Mouse (Mus musculus): ENCODE measurements around the gene Olfr670.
"Not testable (repeated sequence)": the region's sequence is repeated elsewhere in the genome, so short reads cannot be mapped to it uniquely, and the experiment has no call there.

Gene Olfr670

GRCm38 (mm10) chr7:104962520-104962919, at the start of gene Olfr670:
Olfr670 (minus strand) TSS chr7:104962620.
- DNase-seq (ENCODE audit: low read depth, low spot score) = no peak

GRCm38 (mm10) chr7:105001929-105002328, 39.5 kb upstream of the Olfr670 start, which contains the start of gene Olfr672:
Olfr672 (minus strand) TSS chr7:105002029.
- DNase-seq (ENCODE audit: low read depth, low spot score) = no peak

- DNase-seq (ENCODE audit: low read depth, low spot score) = no peak
These were observed 16.6 kb upstream of the Olfr670 start, which contains the start of gene Olfr671 for GRCm38 (mm10) chr7:104979026-104979425. Olfr671 (minus strand) TSS chr7:104979126.

- not testable (repeated sequence) for DNase-seq (ENCODE audit: low read depth, low spot score)
These were observed 10.1 kb upstream of the Olfr670 start for GRCm38 (mm10) chr7:104972507-104972906.

GRCm38 (mm10) chr7:104950234-104950633, 12.2 kb downstream of the Olfr670 start:
- DNase-seq (ENCODE audit: low read depth, low spot score) = peak; percentile 15

- no peak for DNase-seq (ENCODE audit: low read depth, low spot score)
These were observed 28.5 kb downstream of the Olfr670 start, which contains the start of gene Olfr669 for GRCm38 (mm10) chr7:104933940-104934339. Olfr669 (plus strand) TSS chr7:104934240.

- DNase-seq (ENCODE audit: low read depth, low spot score) = no peak
These were observed 34.5 kb downstream of the Olfr670 start, which contains the start of gene Olfr668 for GRCm38 (mm10) chr7:104927957-104928356. Olfr668 (minus strand) TSS chr7:104928057.

- DNase-seq (ENCODE audit: low read depth, low spot score) = no peak
These were observed 41.0 kb downstream of the Olfr670 start, which contains the start of gene Olfr667 for GRCm38 (mm10) chr7:104921382-104921781. Olfr667 (minus strand) TSS chr7:104921482.

Measured in ZHBTc4 (cell line).